Mouse (Mus musculus): ENCODE results near the gene Ccn6.
A peak's percentile ranks its signal among the peaks of the same experiment; 100 is the strongest.
"Not testable (repeated sequence)": the region's sequence is repeated elsewhere in the genome, so short reads cannot be mapped to it uniquely, and the experiment has no call there.

The Ccn6 gene

GRCm38 (mm10) chr10:39163694-39164093 lies at the start of gene Ccn6:
TSS of gene Ccn6 (minus strand) at chr10:39163794.
- no peak for DNase-seq

- DNase-seq = no peak
These were observed 46.4 kb upstream of the Ccn6 start for GRCm38 (mm10) chr10:39210031-39210430.

- peak; percentile 18 for DNase-seq
These were observed 45.8 kb upstream of the Ccn6 start for GRCm38 (mm10) chr10:39209161-39210025.

- DNase-seq = no peak
These were observed 45.1 kb upstream of the Ccn6 start for GRCm38 (mm10) chr10:39208712-39209111.

- DNase-seq = no peak
These were observed 43.8 kb upstream of the Ccn6 start for GRCm38 (mm10) chr10:39207310-39207855.

GRCm38 (mm10) chr10:39202490-39202889 lies 38.9 kb upstream of the Ccn6 start:
- DNase-seq = no peak

- DNase-seq = not testable (repeated sequence)
These were observed 34.6 kb upstream of the Ccn6 start for GRCm38 (mm10) chr10:39198216-39198615.

- DNase-seq = no peak
These were observed 29.1 kb upstream of the Ccn6 start for GRCm38 (mm10) chr10:39192673-39193072.

GRCm38 (mm10) chr10:39185545-39185906 lies 21.9 kb upstream of the Ccn6 start:
- DNase-seq = no peak

GRCm38 (mm10) chr10:39184864-39185544 lies 21.4 kb upstream of the Ccn6 start:
- peak; percentile 52 for DNase-seq

GRCm38 (mm10) chr10:39176981-39177380 lies 13.4 kb upstream of the Ccn6 start:
- no peak for DNase-seq

- peak; percentile 48 for DNase-seq
These were observed 9.5 kb upstream of the Ccn6 start for GRCm38 (mm10) chr10:39173077-39173476.

- DNase-seq = no peak
These were observed 8.9 kb upstream of the Ccn6 start for GRCm38 (mm10) chr10:39172540-39172931.

GRCm38 (mm10) chr10:39171603-39172539 lies 8.3 kb upstream of the Ccn6 start:
- DNase-seq = peak; percentile 84

- peak; percentile 95 for DNase-seq
These were observed 7.5 kb upstream of the Ccn6 start for GRCm38 (mm10) chr10:39171134-39171533.

GRCm38 (mm10) chr10:39170706-39171105 lies 7.1 kb upstream of the Ccn6 start:
- no peak for DNase-seq

GRCm38 (mm10) chr10:39170181-39170580 lies 6.6 kb upstream of the Ccn6 start:
- peak; percentile 86 for DNase-seq

GRCm38 (mm10) chr10:39169642-39170041 lies 6.0 kb upstream of the Ccn6 start:
- DNase-seq = no peak

GRCm38 (mm10) chr10:39167611-39168010 lies 4.0 kb upstream of the Ccn6 start:
- DNase-seq = no peak

GRCm38 (mm10) chr10:39165632-39166115 lies 2.1 kb upstream of the Ccn6 start:
- peak; percentile 66 for DNase-seq

GRCm38 (mm10) chr10:39162666-39163484 lies 719 bp downstream of the Ccn6 start:
- DNase-seq = no peak

- no peak for DNase-seq
These were observed 2.2 kb downstream of the Ccn6 start for GRCm38 (mm10) chr10:39161406-39161805.

All from right cerebral cortex, postnatal 4 days (tissue).